Mouse (Mus musculus): ENCODE data around the gene Fut2. TPM values are rescaled to one million over a fixed set of nuclear protein-coding genes. Genes with fewer than 3 reads are reported as not detected.

Fut2 gene
- total and polyA plus RNA-seq, 2 experiments from 2014 or later = 0.27 TPM; not detected in 1

- no peak for ATAC-seq (ENCODE audit: low FRiP score)
- 87% methylated on average over 21 of the region's 21 CpGs for WGBS
- no peak for TF ChIP-seq CTCF (IDR thresholded peaks at IDR 0.05)
- Histone ChIP-seq H3K4me3 (ENCODE audit: low read depth, low read length) (no peak overlapping the region), H3K36me3 (ENCODE audit: insufficient read depth, low read length) (peaks cover 32% of the 10 kb centered on the region), H3K4me2 (ENCODE audit: low read depth, low read length, poor library complexity, severe bottlenecking) (no peak overlapping the region), H3K27ac (ENCODE audit: low read depth, low read length) (no peak overlapping the region), H3K9me3 (ENCODE audit: low read length) (no peaks in the 10 kb centered on the region), H3K9ac (replicated peaks; ENCODE audit: low read length, poor library complexity, severe bottlenecking) (no peak overlapping the region), H3K27me3 (ENCODE audit: insufficient read depth, low read length) (no peaks in the 10 kb centered on the region), H3K4me1 (ENCODE audit: insufficient read depth, low read length) (peaks cover 25% of the 10 kb centered on the region)
- DNase-seq (ENCODE audit: low spot score) = no peak
Observed at GRCm38 (mm10) chr7:45712022-45712757, 46.0 kb upstream of the Fut2 start.

GRCm38 (mm10) chr7:45711316-45712021, 45.3 kb upstream of the Fut2 start:
- no peak for ATAC-seq (ENCODE audit: low FRiP score)
- 90% methylated on average over 24 of the region's 24 CpGs for WGBS

GRCm38 (mm10) chr7:45710477-45711191, 44.4 kb upstream of the Fut2 start:
- H3K4me3 ChIP-seq (ENCODE audit: low read depth, low read length) = no peak overlapping the region
- H3K9ac ChIP-seq (replicated peaks; ENCODE audit: low read length, poor library complexity, severe bottlenecking) = no peak overlapping the region
- H3K36me3 ChIP-seq (ENCODE audit: insufficient read depth, low read length) = peaks cover 32% of the 10 kb centered on the region
- no peak overlapping the region for H3K4me2 ChIP-seq (ENCODE audit: low read depth, low read length, poor library complexity, severe bottlenecking)
- DNase-seq (ENCODE audit: low spot score) (no peak), ATAC-seq (ENCODE audit: low FRiP score) (no peak)
- peaks cover 29% of the 10 kb centered on the region for H3K4me1 ChIP-seq (ENCODE audit: insufficient read depth, low read length)
- H3K27me3 ChIP-seq (ENCODE audit: insufficient read depth, low read length) = no peaks in the 10 kb centered on the region
- H3K9me3 ChIP-seq (ENCODE audit: low read length) = no peaks in the 10 kb centered on the region
- TF ChIP-seq CTCF (IDR thresholded peaks at IDR 0.05) = no peak
- peak overlapping the region; percentile 69 for H3K27ac ChIP-seq (ENCODE audit: low read depth, low read length)
- WGBS = 90% methylated on average over 20 of the region's 20 CpGs

More at GRCm38 (mm10) chr7:45711316-45712021, 45.3 kb upstream of the Fut2 start:
- Histone ChIP-seq H3K27me3 (ENCODE audit: insufficient read depth, low read length) (no peaks in the 10 kb centered on the region), H3K36me3 (ENCODE audit: insufficient read depth, low read length) (peaks cover 32% of the 10 kb centered on the region), H3K4me2 (ENCODE audit: low read depth, low read length, poor library complexity, severe bottlenecking) (no peak overlapping the region), H3K4me1 (ENCODE audit: insufficient read depth, low read length) (peaks cover 25% of the 10 kb centered on the region), H3K4me3 (ENCODE audit: low read depth, low read length) (no peak overlapping the region), H3K27ac (ENCODE audit: low read depth, low read length) (no peak overlapping the region), H3K9me3 (ENCODE audit: low read length) (no peaks in the 10 kb centered on the region), H3K9ac (replicated peaks; ENCODE audit: low read length, poor library complexity, severe bottlenecking) (no peak overlapping the region)
- no peak for TF ChIP-seq CTCF (IDR thresholded peaks at IDR 0.05)
- DNase-seq (ENCODE audit: low spot score) = no peak

GRCm38 (mm10) chr7:45709677-45710355, 43.6 kb upstream of the Fut2 start:
- Histone ChIP-seq H3K4me3 (ENCODE audit: low read depth, low read length) (no peak overlapping the region), H3K27ac (ENCODE audit: low read depth, low read length) (peak overlapping the region; percentile 69), H3K9me3 (ENCODE audit: low read length) (no peaks in the 10 kb centered on the region), H3K27me3 (ENCODE audit: insufficient read depth, low read length) (no peaks in the 10 kb centered on the region), H3K4me1 (ENCODE audit: insufficient read depth, low read length) (peaks cover 32% of the 10 kb centered on the region), H3K9ac (replicated peaks; ENCODE audit: low read length, poor library complexity, severe bottlenecking) (no peak overlapping the region), H3K36me3 (ENCODE audit: insufficient read depth, low read length) (peaks cover 32% of the 10 kb centered on the region), H3K4me2 (ENCODE audit: low read depth, low read length, poor library complexity, severe bottlenecking) (peak overlapping the region; percentile 15)
- WGBS = 61% methylated on average over 14 of the region's 14 CpGs
- no peak for TF ChIP-seq CTCF (IDR thresholded peaks at IDR 0.05)
- ATAC-seq (ENCODE audit: low FRiP score) = no peak
- DNase-seq (ENCODE audit: low spot score) = no peak

- 24% methylated on average over 6 of the region's 6 CpGs for WGBS
- ATAC-seq (ENCODE audit: low FRiP score) (0 out of 2 replicates have a peak, but pooled peaks have one; percentile 4), DNase-seq (ENCODE audit: low spot score) (peak; percentile 76)
- H3K27ac ChIP-seq (ENCODE audit: low read depth, low read length) = peak overlapping the region; percentile 69; the same call in 1 of the 2 replicates
- H3K27me3 ChIP-seq (ENCODE audit: insufficient read depth, low read length) = no peaks in the 10 kb centered on the region
- TF ChIP-seq CTCF (IDR thresholded peaks at IDR 0.05) = peak; percentile 25; the same call in 1 of the 2 replicates
- H3K9me3 ChIP-seq (ENCODE audit: low read length) = no peaks in the 10 kb centered on the region
- peaks cover 32% of the 10 kb centered on the region for H3K36me3 ChIP-seq (ENCODE audit: insufficient read depth, low read length)
- H3K4me3 ChIP-seq (ENCODE audit: low read depth, low read length) = no peak overlapping the region
- H3K4me2 ChIP-seq (ENCODE audit: low read depth, low read length, poor library complexity, severe bottlenecking) = no peak overlapping the region
- peaks cover 26% of the 10 kb centered on the region for H3K4me1 ChIP-seq (ENCODE audit: insufficient read depth, low read length)
- H3K9ac ChIP-seq (replicated peaks; ENCODE audit: low read length, poor library complexity, severe bottlenecking) = no peak overlapping the region
Observed at GRCm38 (mm10) chr7:45709036-45709435, 42.8 kb upstream of the Fut2 start.

Measured in midbrain, postnatal 0 days (tissue).